Mouse (Mus musculus) retina, postnatal 1 day (tissue): ENCODE data around the gene Gm5414.
A peak's percentile ranks its signal among the peaks of the same experiment; 100 is the strongest.

Experiments
- DNase-seq: peaks from one replicate; pipeline ENCODE4 v3.0.0-alpha.2; 2012

The Gm5414 gene

DNA sequence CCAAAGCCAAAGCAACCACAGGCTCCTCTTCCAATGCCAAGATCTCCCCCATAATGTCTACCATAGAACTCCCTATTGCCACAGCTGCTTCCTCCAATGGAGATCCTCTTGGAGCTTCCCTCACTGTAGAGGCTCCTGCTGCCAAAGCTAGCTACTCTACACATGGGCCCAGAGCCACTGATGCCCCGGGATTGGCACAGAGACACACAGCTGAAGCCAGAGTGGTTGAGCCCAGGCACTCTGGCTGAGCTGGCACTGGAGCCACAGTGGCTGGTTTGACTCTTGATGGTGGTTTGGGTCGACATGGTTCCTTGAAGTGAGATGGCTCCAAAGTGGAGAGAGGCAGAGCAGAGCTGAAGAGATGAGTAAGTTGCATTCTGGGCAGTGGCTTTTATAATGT lies at the start of gene Gm5414:
Gm5414 (minus strand) TSS at position 305 of the 400 bp plus-strand sequence.
- no peak for DNase-seq

DNA sequence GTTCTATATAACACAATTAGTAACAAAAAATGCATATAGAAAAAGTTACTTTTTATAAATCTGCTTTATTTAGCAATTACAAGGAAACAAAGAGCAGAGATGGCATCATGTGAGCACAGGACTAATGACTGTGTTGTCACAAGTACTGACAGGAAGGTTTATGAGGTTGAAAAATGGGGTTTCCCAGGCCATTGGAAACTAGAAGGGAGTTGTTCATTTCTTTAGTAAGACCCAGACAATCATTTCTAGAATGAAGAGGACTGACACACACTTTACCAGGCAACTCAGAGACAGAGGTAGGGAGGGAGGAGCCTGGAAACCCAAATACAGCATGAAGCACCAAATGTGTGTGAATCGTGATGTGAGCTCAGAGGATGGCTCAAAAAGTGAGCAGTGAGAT lies 48.0 kb upstream of the Gm5414 start:
- DNase-seq = no peak

DNA sequence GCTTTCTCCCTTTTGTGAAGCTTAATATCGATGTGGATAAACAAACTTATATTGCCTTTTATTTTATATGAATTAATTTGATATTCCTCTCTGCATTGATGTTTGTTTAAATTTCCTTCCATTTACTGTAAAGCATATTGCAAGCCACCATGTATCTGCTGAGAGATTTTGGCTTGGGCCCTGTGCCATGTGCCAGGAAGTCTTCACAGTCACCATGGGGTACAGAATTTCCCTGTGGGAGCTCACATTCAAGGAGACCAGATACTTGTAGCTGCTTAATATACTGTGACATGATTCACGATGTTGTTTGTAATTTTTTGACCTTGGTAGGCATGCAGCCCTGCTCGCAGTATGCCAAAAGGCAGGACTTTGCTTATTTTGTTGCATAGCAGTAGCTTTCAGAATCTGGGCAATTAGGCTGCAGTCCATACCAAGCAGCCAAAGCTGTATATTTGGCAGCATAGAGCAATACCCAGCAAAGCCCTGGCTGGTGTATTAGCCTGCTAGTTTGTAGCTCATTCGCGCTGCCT lies 24.8 kb upstream of the Gm5414 start:
- no peak for DNase-seq

DNA sequence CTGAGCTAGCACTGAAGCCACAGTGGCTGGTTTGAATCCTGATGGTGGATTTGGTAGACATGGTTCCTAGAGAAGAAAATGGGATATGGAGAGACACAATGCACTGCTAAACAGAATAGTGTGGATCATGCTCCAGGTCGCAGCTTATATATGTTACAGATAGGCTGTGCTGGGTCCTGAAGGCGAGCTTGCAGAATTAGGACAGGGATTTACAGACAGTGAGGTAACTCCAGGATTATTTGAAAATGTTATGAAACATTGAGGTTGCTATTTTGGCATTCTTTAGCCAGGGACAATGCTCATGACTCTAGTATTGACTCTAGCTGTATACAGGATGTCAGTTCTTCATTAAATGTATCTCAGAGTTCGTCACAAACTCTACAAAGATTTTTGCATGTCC lies 19.3 kb upstream of the Gm5414 start, which contains the start of gene Gm5478:
Gm5478 (minus strand) TSS at position 101 of the 400 bp plus-strand sequence.
- no peak for DNase-seq

DNA sequence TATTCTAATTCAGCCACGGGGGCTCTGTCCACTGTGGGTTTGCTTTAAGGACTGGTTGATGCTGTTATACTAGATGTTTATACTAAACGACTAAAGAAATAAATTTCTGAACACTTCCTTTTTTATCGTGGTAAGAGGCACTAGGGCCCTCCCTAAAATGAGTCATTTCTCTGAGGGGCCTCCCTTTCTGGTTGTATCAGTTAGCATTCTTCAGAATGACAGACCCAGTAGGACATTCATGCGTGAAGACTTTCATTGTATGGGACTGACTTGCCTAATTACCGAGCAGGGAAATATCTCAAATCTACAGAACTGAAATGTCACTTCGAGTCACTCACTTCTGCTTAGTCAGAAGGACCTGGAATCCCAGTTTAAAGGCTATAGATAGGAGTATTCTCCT lies 28.9 kb downstream of the Gm5414 start:
- DNase-seq = peak; percentile 78

DNA sequence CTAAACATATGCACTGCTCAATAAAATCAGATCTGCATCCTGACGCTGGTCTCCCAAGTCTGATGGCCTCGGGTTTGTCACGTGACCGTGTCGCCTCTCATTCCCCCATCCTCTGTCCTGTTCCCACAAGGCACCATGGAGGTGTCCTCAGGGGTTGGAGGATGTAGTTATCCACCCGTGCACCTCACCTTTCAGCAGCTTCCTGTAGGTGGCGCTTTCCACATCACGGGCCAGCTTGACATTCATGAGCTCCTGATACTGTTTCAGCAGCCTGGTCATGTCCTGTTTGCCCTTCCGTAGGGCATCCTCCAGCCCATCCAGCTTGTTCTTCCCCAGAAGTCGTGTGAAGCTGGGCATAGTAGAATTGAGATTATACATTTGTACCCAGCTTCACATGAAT lies 39.8 kb downstream of the Gm5414 start:
- peak; percentile 29 for DNase-seq

DNA sequence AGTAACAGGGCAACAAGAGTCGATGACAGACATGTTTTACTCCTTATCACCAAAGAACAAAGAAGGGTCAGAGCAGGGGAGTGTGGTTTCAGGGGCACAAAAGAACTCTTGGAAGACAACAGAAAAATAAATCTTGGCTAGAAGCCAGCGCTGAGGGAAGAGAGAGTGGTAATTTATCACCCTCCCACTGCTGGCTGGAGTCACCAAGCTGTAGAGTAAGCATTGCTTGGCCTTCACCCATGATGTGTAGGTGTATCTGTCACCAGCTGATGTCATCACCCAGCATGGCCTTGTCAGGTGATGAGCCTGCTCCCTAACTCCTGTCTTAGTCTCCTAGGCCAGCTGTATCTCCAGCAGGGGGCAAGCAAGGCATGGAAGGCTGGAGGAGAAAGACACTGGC lies 43.5 kb downstream of the Gm5414 start:
- DNase-seq = no peak

DNA sequence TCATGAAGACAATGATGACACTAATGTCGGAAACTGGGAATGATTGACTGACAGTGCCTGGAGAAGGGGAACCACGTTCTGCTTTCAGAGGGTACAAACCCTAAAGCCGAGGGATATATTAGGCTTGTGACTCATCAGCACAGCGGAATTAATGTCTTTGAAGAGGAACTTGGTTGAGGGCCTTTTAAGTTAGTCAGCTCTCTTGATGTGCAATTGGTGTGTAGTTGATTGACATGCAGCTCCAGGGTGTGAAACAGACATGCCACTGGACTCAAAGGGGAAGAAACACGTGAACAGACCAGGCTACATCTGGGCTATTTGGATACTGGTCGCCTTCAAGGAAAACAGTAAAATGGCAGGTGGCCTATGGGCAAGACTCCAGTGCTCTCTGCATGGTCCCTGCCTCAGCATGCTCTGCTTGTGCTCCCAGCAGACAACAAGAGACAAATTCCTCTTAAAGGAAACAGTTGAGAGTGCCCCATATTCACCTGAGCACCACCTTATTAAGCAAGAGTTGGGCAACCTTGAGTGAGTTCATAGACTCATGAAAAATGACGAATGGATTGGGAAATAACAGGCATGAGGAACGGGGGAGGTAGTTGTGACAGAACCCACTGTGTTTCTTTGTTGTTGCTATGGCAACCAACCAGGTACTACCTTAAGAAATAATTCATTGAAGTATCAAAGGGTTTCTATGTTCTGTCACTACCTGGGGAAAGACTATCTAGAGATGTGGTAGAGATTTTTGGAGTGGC lies 44.6 kb downstream of the Gm5414 start:
- DNase-seq = no peak

DNA sequence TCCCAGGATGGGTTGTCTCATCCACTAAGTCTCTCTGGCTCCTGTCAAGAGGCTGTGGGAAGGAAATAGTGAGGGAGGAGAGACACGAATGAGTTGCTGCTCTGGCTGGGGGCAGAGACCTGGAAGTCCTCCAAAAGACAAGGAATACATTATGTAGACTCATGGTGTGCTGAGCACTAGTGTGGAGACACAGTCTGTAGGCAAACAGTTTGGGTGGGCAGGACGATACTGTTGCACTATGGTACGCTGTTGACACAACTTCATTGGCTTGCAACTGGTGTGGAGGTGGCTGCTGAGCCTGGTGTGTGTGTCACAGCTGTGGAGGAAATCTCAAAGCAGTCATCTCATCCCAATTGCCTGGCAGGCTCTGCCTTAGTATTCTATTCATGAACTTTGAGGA lies 46.3 kb downstream of the Gm5414 start:
- DNase-seq = no peak

DNA sequence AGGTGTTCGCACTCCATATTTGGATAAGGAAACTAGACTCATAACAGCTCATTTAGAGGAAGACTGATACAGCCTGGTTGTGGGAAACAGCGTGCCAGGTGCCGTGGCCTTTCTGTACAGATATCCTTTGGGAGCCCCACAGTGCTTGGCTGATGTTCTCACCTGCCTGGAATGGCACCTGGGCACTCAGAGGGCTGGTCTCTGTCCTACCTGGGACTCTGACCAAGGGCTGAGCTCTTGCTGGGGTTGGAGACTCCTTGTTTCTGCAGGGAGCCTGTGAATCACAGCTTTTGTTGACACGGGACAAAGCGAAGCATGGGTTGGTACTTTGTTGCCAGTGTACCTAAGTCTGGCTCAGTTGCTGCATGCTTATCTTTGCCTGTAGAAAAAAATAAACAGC lies 52.5 kb downstream of the Gm5414 start:
- DNase-seq = no peak
